Mouse (Mus musculus): ENCODE results near the gene Xlr3a.
A peak's percentile ranks its signal among the peaks of the same experiment; 100 is the strongest.
"Not testable (repeated sequence)": the region's sequence is repeated elsewhere in the genome, so short reads cannot be mapped to it uniquely, and the experiment has no call there.

The Xlr3a gene

DNA sequence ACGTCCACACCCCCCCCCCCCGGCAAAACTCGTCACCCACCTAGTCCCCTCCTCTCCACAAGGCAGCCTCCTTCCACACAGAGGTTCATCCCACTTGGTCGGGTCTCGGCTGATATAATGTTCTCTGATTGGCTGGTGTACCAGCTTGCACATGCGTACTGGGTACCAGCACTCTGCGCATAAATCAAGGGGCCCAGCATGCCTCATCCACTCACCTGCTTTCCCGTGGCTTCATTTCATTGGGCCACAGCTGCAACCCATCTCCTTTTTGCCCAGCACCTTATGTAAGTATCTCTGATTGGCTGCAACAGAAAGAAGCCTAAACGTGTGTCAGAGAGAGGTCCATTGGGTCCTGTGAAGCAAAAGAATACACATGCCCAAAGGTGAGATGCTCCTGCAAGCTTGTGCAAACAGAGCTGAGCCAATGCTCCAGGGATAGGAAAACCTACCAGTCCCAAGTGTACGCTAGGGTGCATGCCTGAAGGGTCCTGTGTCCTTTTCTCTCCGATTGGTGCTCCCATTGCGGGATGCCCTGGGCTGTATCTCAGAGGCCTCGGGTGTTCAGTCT is at the start of gene Xlr3a:
Xlr3a (minus strand) TSS at position 155 of the 568 bp plus-strand sequence.
- not testable (repeated sequence) for DNase-seq (ENCODE audit: low read depth)

DNA sequence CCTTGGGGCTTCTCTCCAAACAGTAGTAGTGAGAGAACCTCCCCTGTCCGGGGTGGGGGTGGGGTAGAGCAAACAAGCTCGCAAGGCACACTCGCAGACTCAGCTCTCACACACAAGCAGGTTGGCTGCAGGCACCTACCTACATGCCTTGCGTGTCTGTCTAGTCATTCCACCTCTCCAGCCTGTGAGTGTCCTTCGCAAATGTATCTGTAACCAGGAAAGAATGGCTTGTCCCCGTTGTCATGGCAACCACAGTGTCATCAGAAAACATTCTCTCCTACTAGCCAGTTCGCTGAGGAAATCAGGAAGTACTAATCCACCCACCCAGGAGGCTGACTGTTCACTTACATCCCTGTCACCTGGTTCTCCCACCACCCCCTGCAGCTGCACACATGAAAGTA is 46.3 kb upstream of the Xlr3a start:
- DNase-seq (ENCODE audit: low read depth), result not testable (repeated sequence)

DNA sequence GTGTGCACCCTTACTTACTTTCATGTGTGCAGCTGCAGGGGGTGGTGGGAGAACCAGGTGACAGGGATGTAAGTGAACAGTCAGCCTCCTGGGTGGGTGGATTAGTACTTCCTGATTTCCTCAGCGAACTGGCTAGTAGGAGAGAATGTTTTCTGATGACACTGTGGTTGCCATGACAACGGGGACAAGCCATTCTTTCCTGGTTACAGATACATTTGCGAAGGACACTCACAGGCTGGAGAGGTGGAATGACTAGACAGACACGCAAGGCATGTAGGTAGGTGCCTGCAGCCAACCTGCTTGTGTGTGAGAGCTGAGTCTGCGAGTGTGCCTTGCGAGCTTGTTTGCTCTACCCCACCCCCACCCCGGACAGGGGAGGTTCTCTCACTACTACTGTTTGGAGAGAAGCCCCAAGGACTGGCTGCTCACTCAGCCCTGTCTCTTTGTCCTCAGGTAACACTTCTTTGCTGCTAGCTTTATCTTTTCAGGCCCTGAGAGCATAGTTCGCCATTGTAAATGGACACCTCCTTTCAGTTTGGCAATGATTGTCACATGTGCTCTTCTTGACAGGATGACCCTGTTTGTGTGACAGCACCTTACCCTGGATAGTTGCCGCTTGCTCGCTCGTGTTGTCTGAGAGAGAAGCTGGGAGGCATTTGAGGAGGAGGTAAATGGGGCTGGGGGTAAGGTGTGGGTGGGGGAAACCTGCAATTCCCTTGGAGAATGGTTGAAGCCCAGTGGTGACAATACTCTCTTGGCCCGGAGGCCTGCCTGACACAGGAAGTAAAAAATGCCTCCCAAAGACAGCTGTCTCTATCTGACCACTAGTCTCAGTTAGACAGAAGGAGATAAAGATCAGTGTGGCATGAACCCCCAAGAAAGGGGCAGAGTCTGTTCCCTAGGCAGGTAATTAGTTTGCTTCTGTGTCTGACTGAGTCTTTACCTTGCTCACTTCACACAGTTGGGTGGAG is 26.2 kb upstream of the Xlr3a start:
- not testable (repeated sequence) for DNase-seq (ENCODE audit: low read depth)

DNA sequence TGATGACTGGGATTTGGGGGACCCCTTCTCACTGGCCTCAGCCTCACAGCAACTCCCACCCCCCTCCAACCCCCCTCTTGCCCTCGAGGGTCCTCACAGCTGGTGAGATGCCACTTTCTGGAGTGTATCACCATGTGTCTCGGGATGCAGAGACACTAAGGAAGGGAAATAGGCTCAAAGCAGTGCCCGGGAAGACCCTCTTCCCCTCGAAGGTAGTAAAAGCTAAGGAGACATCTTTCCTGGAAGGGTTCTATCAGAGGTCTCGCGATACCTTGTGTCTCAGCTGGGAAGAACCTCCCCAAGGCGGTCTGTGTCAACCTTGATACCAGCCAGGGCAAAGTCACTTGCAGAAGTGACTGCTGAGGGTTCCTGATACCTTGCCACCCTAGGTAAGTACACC is 19.9 kb upstream of the Xlr3a start, which contains the start of gene Gm14685:
Gm14685 (plus strand) TSS at position 301 of the 400 bp plus-strand sequence.
- not testable (repeated sequence) for DNase-seq (ENCODE audit: low read depth)

DNA sequence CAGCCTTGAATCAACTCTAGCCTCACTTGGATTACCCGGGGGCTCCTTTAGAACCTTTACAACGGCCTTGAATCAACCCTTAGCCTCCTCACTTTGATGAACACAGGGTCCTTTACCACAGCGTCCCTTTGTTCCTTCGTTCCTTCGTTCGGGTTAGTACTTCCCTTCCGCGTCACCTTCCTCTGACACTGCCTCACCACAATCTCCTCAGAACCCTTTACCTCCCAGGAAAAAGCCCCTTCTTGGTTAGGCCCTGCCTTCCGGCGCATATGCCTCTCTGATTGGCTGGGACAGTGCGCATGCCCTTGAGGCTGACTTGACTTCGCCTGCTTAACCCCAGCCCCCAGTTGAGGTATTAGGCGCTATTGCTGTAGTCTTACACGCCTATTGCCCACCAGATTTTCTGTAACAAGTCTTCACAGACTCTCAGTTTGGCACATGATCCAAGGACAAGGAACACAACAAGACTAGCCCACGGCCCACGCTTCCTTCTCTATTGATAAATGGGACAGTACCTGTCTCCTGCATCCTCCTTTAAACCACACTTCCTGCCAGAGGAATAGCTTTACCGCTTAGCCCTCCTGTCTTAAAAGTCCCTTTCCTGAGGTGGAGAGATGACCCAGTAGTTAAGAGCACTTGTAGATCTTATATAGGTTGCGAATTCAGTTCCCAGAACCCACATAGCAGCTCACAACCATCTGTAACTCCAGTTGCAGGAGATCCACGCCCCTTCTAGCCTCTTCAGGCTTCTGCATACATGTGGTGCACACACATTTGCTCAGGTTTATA is 14.4 kb downstream of the Xlr3a start, which contains the start of gene Xlr4a:
Xlr4a (minus strand) TSS at position 212 of the 789 bp plus-strand sequence.
- DNase-seq (ENCODE audit: low read depth), result not testable (repeated sequence)

DNA sequence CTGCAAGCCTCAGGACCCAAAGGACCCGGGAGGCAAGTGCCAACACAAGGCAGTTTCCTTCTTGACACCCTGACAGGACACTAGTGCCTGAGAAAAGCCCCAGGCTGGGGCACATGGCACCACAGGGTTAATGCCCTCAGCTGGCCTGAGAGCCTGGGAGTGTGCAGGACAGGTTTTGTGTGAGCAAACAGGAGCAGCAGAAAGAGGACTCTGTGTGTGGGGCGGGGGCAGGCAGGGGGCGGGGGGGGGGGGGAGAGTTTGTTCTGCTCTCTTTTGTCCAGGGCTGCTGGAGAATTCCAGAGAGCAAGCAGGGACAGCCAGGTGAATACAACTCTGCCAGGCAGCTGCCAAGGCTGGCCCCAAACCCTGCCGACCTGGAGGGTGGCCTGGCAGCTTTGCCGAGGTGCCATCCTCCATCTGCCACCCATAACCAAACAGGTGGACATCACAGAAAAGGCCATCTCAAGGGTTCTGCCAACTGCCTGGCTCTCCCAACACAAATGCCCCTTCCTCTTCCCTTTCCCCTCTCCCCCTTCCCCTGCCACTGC is 30.1 kb downstream of the Xlr3a start:
- not testable (repeated sequence) for DNase-seq (ENCODE audit: low read depth)

DNA sequence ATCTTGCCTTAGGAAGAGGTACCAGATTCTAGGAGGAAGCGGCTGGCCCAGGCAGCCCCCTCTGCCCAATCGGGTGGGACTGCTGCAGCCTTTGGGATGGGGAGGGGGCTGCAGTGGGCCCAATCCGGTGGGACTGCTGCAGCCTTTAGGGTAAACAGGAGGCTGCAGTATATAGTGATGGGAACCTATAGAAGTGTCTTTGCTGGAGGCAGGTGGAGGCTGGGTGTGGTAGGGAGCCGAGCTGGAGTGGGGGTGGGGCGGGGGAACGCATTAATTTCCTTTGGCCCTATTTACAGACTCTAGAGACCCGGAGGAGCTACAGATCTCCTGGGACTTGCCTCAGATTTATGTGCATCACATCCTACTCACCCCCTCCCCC is 32.5 kb downstream of the Xlr3a start, which contains the start of gene Pnma3:
Pnma3 (plus strand) TSS at position 373 of the 379 bp plus-strand sequence.
- DNase-seq (ENCODE audit: low read depth), result no peak

DNA sequence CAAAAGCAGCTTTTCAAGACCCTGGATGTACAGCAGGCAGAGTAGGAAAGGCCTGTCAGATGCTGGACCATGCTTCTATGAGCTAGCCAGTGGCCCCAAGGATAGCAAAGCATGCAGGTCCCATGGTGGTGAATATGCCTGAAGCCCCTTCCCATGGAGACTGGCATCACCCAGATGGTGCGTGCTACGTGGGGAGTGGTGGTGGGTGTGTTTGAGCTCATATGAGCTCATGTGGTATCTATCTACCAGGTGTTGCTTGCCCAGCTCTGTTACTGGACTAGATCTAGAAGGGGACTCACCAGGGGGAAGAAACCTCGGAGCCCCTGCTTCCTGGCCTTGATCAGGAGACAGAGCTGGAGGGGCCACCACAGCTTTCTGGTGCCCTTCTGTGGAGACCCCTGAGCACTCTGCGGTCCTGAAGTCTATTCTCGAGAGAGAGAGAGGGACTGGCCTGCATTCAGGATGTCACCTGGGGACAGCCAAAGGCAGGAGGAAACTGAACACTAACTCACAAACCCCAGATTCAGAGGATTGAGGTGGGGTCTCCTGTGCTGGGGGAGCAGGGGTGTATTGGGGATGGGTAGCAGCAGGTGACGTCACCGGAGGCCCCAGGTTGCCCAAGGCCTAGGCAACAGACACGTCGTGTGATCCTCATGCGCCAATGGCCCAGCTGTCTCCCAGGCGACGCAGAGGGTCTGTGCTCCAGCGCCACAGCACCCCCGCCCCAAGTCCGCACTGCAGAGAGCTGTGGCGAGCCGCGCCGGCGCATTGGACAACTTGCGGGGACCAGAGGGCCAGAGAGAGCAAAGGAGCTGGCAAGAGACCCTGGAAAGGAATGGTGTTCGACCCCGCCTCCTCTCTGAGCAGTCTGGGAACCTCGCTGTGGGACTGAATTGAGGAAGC is 33.1 kb downstream of the Xlr3a start:
- no peak for DNase-seq (ENCODE audit: low read depth)

DNA sequence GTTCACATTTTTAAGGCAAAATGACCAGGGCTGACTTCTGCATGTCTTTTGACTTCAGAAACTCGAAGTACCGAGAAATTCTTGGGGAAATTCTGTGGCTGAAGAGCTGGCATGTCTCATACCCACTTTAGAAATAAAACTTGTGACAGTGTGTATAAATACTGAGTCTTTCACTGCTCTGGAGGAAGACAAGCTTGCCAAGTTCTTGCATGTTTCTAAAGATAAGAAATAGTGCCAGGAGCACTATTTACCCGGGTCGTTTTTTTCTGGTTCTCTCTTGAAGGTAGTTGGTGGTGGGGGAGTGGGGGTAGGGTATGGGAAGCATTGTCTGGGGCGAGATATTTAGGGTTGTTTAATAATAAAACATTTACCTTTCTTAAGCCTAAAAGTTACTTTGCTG is 34.6 kb downstream of the Xlr3a start:
- DNase-seq (ENCODE audit: low read depth), result peak; percentile 14

DNA sequence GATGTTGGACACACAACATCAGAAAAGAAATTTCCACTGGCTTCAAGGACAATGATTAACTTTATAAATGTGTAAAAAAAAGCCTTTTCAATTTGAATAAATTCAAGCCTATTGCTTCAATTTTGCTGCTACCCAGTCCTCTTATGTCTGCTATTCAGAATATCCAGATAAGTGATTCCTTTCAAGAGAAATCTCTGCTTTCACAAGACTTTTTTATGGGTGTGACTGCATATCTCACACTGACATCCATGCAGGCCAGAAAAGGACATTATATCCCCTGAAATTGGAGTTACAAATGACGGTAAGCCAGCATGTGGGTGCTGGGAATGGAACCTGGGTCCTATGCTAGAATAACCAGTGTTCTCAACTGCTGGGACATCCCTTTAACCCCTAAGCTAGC is 35.4 kb downstream of the Xlr3a start:
- no peak for DNase-seq (ENCODE audit: low read depth)

DNA sequence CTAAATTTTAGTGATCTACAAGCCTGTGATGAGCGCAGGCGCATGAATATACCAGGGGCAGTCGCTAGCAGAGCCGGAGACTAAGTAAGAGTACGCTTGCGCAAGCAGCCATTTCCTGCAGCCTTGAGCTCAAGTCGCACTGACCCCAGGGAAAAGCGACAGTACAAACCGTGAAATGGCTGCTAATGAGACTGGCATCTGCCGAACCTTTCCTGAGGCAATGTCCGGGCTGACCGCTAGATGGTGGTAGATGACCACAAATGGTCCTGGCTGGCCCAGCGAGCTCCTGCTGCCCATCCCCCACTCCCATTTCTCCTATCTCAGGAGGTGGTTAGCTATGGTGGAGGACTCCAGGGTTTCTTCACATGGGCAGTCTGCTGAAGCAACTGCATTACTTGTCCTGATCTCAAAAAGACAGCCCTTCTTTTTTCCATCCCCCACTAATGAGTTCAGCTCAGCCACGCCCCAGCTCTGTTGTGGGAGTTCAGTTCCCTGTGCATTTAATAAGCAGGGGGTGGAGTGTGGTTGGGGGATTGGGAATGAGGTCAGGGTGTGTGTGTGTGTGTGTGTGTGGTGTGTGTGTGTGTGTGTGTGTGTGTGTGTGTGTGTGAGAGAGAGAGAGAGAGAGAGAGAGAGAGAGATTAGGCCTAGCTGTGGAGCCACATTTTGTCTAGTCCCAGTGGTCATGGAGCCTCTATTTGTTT is 42.9 kb downstream of the Xlr3a start:
- DNase-seq (ENCODE audit: low read depth), result peak; percentile 92

DNA sequence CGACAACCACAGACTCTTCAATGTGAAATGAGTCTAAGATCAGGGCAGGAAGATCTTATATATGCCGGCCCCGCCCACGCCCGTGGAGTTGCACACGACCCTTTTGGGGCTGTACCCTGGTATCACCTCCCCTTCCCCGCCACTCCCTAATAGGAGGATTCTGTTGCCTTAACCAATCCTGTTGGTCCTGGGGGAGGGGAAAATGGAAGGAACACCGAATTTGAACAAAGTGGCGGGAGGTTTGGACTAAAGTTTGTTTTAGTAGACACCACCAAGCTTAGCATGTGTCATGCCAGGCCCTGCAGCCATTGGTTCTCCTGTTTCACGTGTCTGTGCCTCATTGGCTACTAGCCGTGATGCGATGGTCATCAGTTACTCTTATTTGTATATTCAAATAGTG is 57.2 kb downstream of the Xlr3a start:
- no peak for DNase-seq (ENCODE audit: low read depth)

DNA sequence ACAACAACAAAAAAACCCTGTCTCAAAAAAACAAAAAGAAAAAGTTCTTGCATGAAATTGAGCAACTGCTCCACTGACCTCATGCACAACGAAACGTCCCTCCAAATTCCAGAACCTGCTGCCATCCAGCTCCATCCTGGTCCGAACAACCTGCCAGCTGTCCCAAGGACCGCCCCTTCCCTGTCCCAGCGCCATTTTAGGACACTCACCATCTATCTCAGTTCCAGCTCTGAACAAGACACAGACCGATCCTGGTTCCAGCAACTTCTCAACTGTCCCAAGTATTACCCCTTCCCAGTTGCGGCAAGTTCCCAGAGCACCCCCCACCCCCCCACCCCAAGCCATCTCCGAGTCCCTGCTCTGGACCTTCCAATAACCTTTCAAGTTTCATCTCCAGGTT is 58.1 kb downstream of the Xlr3a start:
- DNase-seq (ENCODE audit: low read depth), result no peak

DNA sequence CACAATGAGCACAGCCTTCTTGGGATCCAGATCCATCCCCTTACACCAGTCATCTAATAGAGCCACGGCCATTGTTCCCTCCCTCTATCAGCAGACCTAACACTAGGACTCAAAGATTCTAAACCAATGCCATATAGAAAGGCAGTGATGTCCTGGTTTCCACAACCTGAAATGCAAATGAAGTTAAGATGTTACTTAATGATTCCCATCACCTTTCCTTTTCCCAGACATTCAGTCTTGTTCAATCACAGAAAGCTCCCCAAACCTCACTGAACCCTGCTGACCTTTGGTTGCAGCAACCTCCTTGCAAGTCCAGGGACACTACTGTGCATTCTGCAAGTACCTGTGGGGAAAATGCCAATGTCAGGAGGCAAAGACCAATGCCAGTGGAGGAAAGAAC is 59.9 kb downstream of the Xlr3a start, which contains the start of gene Pnma5:
Pnma5 (minus strand) TSS at position 101 of the 400 bp plus-strand sequence.
- no peak for DNase-seq (ENCODE audit: low read depth)
